25 mouse cellular contexts compared by ENCODE assay signal in the genomic region with DNA sequence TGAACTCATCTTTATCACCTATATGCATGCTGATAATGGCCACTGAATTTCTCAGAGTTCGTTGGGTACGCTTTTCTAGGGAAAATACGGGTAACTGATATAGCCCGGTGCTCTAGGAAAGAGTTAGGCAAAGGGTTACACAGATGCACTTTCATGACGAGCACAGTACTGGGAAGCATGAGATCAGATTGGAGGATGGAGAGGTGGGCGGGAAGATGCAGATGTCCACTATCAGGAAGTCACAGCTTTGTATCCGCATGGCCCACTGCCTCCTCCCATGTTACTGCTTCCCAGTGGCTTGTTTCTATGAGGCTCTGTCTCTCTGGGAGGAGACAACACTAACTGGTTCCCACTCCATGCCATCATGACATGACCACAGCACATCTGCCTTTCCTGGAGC. TPM values are rescaled to one million over a fixed set of nuclear protein-coding genes. Genes with fewer than 3 reads are reported as not detected.
DNase-seq lines count a peak whose midpoint lies in the region; ATAC-seq and TF ChIP-seq lines count a peak whose summit lies in the region.
"Had no signal": no experiment of that assay in that cellular context is flagged by ENCODE, and none has a peak within 500 bp of the region (broad histone marks: within the 10 kb centered on the region; RNA-seq: fewer than 3 reads in every experiment).

No protein-coding gene starts in this region.

- intact Hi-C loops in heart, postnatal 10 days (cut with DNase I), result no loop called here

- H3K4me3 ChIP-seq in heart, embryonic 10.5 days, result no peak overlapping the region
- H3K4me3 ChIP-seq in liver, embryonic 11.5 days (ENCODE audit: low read depth, low read length), result no peak overlapping the region
- no peak overlapping the region for H3K4me3 ChIP-seq in liver, embryonic 14.5 days (ENCODE audit: insufficient read depth in 1 of 2, low read depth in 2 of 2, low read length in 2 of 2)
- H3K4me3 ChIP-seq in liver, postnatal 0 days (ENCODE audit: low read depth, low read length), result no peak overlapping the region
- H3K4me3 ChIP-seq in kidney, adult 2 months (ENCODE audit: insufficient read depth, low read depth, low read length), result no peak overlapping the region
- H3K4me3 ChIP-seq: forebrain, embryonic 15.5 days; heart, adult 2 months had no signal

- H3K36me3 ChIP-seq in heart, embryonic 10.5 days, result no peaks in the 10 kb centered on the region
- no peaks in the 10 kb centered on the region for H3K36me3 ChIP-seq in liver, embryonic 11.5 days (ENCODE audit: control insufficient read depth, insufficient read depth, low read length)
- H3K36me3 ChIP-seq in liver, embryonic 14.5 days (replicated peaks; ENCODE audit: control insufficient read depth, insufficient read depth, low read depth), result no peaks in the 10 kb centered on the region
- H3K36me3 ChIP-seq in liver, postnatal 0 days (replicated peaks; ENCODE audit: insufficient read depth, low read length), result no peaks in the 10 kb centered on the region
- H3K36me3 ChIP-seq in kidney, adult 2 months (ENCODE audit: control insufficient read depth, insufficient read depth, low read length), result no peaks in the 10 kb centered on the region
- H3K36me3 ChIP-seq: forebrain, embryonic 15.5 days had no signal

- H3K4me2 ChIP-seq in liver, embryonic 11.5 days, result no peak overlapping the region
- H3K4me2 ChIP-seq in liver, embryonic 14.5 days (ENCODE audit: low read depth), result no peak overlapping the region
- H3K4me2 ChIP-seq in liver, postnatal 0 days (ENCODE audit: low read depth, low read length), result no peak overlapping the region
- H3K4me2 ChIP-seq: forebrain, embryonic 15.5 days; heart, embryonic 11.5 days; hindbrain, embryonic 14.5 days had no signal

- no peak for TF ChIP-seq CTCF in liver, embryonic 14.5 days (IDR thresholded peaks at IDR 0.05; ENCODE audit: low read depth)
- TF ChIP-seq CTCF in liver, postnatal 0 days (IDR thresholded peaks at IDR 0.05; ENCODE audit: low read depth), result no peak
- no peak for TF ChIP-seq CTCF in kidney, adult 2 months (conservative IDR thresholded peaks at IDR 0.05; ENCODE audit: insufficient read depth, insufficient read length, low read depth, low read length)

- DNase-seq in heart, embryonic 10.5 days (ENCODE audit: low spot score), result peak; percentile 63
- DNase-seq in heart, postnatal 10 days, result no peak
- no peak for DNase-seq in liver, embryonic 11.5 days (ENCODE audit: low spot score)
- DNase-seq in liver, embryonic 14.5 days (ENCODE audit: low read depth in 3 of 3, low spot score in 3 of 3), result peak in 1 of 3 experiments; percentile 39
- DNase-seq in liver, postnatal 0 days, result no peak
- no peak for DNase-seq in ovary, adult 18-20 months (ENCODE audit: low spot score)
- no peak for DNase-seq in kidney, adult 2 months
- DNase-seq: adrenal gland, adult 2 months; adrenal gland, postnatal 14 days; cerebellum, adult 11 months; cerebellum, adult 2 months; cerebellum, adult 9-11 months; cerebellum, postnatal 25 days; embryo, embryonic 11 days; gastrocnemius, postnatal 14 days; heart, adult 2 months; heart, postnatal 4 days had no signal

- no peak for TF ChIP-seq POLR2A in kidney, adult 2 months (IDR thresholded peaks at IDR 0.05; ENCODE audit: low read depth, low read length)

- H3K9me3 ChIP-seq in heart, embryonic 10.5 days, result no peaks in the 10 kb centered on the region
- H3K9me3 ChIP-seq in liver, embryonic 11.5 days (ENCODE audit: control insufficient read depth, low read length), result no peaks in the 10 kb centered on the region
- H3K9me3 ChIP-seq in liver, embryonic 14.5 days (ENCODE audit: control insufficient read depth, low read length), result no peaks in the 10 kb centered on the region
- 0 out of 2 replicates have a peak, but pooled peaks cover 3% of the 10 kb centered on the region for H3K9me3 ChIP-seq in liver, postnatal 0 days (ENCODE audit: low read length)
- H3K9me3 ChIP-seq: forebrain, embryonic 15.5 days had no signal

- peaks cover 4% of the 10 kb centered on the region; the same call in 1 of the 2 replicates for H3K4me1 ChIP-seq in heart, embryonic 10.5 days
- H3K4me1 ChIP-seq in liver, embryonic 11.5 days (replicated peaks; ENCODE audit: control insufficient read depth, insufficient read depth, low read length), result no peaks in the 10 kb centered on the region
- H3K4me1 ChIP-seq in liver, embryonic 14.5 days (replicated peaks; ENCODE audit: control insufficient read depth in 2 of 2, insufficient read depth in 2 of 2, low read length in 1 of 2), result peaks cover 2 to 11% of the 10 kb centered on the region in 2 experiments; a peak in 2 of 4 replicates
- H3K4me1 ChIP-seq in liver, postnatal 0 days (ENCODE audit: insufficient read depth), result no peaks in the 10 kb centered on the region
- H3K4me1 ChIP-seq in kidney, adult 2 months (ENCODE audit: control insufficient read depth, insufficient read depth, low read length), result 0 out of 2 replicates have a peak, but pooled peaks cover 2% of the 10 kb centered on the region

- H3K27ac ChIP-seq in heart, embryonic 10.5 days, result no peak overlapping the region
- no peak overlapping the region for H3K27ac ChIP-seq in liver, embryonic 11.5 days (ENCODE audit: low read depth, low read length)
- H3K27ac ChIP-seq in liver, embryonic 14.5 days, result no peak overlapping the region
- no peak overlapping the region for H3K27ac ChIP-seq in liver, postnatal 0 days (ENCODE audit: low read depth)
- no peak overlapping the region for H3K27ac ChIP-seq in kidney, adult 2 months (ENCODE audit: insufficient read depth, low read depth, low read length)
- H3K27ac ChIP-seq: forebrain, embryonic 15.5 days; heart, adult 2 months; hindbrain, embryonic 14.5 days; hindbrain, postnatal 0 days had no signal

- no peaks in the 10 kb centered on the region for H3K27me3 ChIP-seq in heart, embryonic 10.5 days (ENCODE audit: insufficient read depth, poor library complexity, severe bottlenecking)
- H3K27me3 ChIP-seq in liver, embryonic 11.5 days (replicated peaks; ENCODE audit: control insufficient read depth, insufficient read depth, low read length), result no peaks in the 10 kb centered on the region
- H3K27me3 ChIP-seq in liver, embryonic 14.5 days (ENCODE audit: control insufficient read depth, insufficient read depth, low read length), result no peaks in the 10 kb centered on the region
- no peaks in the 10 kb centered on the region for H3K27me3 ChIP-seq in liver, postnatal 0 days (ENCODE audit: insufficient read depth, low read length)
- H3K27me3 ChIP-seq in kidney, adult 2 months (replicated peaks; ENCODE audit: control insufficient read depth, insufficient read depth, low read length), result no peaks in the 10 kb centered on the region
- H3K27me3 ChIP-seq: forebrain, embryonic 15.5 days had no signal

- no peak overlapping the region for H3K9ac ChIP-seq in liver, embryonic 11.5 days (ENCODE audit: low read depth, low read length)
- H3K9ac ChIP-seq in liver, embryonic 14.5 days (replicated peaks), result no peak overlapping the region
- H3K9ac ChIP-seq in liver, postnatal 0 days (replicated peaks), result no peak overlapping the region
- H3K9ac ChIP-seq: forebrain, embryonic 15.5 days; hindbrain, embryonic 14.5 days had no signal

- WGBS in heart, embryonic 10.5 days, result 73% methylated on average over 7 of the region's 7 CpGs
- 72% methylated on average over 7 of the region's 7 CpGs for WGBS in liver, embryonic 11.5 days
- 66% methylated on average over 7 of the region's 7 CpGs for WGBS in liver, embryonic 14.5 days (ENCODE audit: insufficient replicate concordance)
- WGBS in liver, postnatal 0 days (ENCODE audit: insufficient replicate concordance), result 71% methylated on average over 7 of the region's 7 CpGs
- 92% methylated on average over 7 of the region's 7 CpGs for WGBS in kidney, adult 2 months

- ATAC-seq in liver, embryonic 11.5 days (replicated peaks; ENCODE audit: low FRiP score), result peak; percentile 68
- peak; percentile 66 for ATAC-seq in liver, embryonic 14.5 days (ENCODE audit: insufficient read depth)
- ATAC-seq in liver, postnatal 0 days, result peak; percentile 60
- no peak for ATAC-seq in frontal cortex, adult (ENCODE audit: low TSS enrichment)
- ATAC-seq: CD4-positive, CD25-positive, alpha-beta regulatory T cell, adult 4 months; forebrain, embryonic 15.5 days; hindbrain, postnatal 0 days; inflammation-experienced regulatory T-cells, adult 6 months had no signal

- TF ChIP-seq EP300 in liver, embryonic 14.5 days (IDR thresholded peaks at IDR 0.05; ENCODE audit: low read depth), result 0 out of 2 replicates have a peak, but pooled peaks have one; percentile 21
- TF ChIP-seq EP300 in liver, postnatal 0 days (IDR thresholded peaks at IDR 0.05; ENCODE audit: low read depth), result 0 out of 2 replicates have a peak, but pooled peaks have one; percentile 33

RNA-seq across cellular contexts. Expression of gene Spry1, which starts 36.9 kb away (rescaled TPM):
- polyA plus RNA-seq in heart, embryonic 10.5 days (2016; fragmentation: Nextera tagmentation; extraction: Ambion mirVana), result 5.3 and 8.1 TPM in 2 replicates
- 10 to 100 TPM; 41.9 to 48.3 TPM for total RNA-seq in heart, postnatal 10 days (2021)
- polyA plus RNA-seq in liver, embryonic 11.5 days (2014; fragmentation: Nextera tagmentation; extraction: Ambion mirVana), result 6.2 and 8.0 TPM in 2 replicates
- 3.4 and 4.0 TPM in 2 replicates for polyA plus RNA-seq in liver, embryonic 14.5 days (2012; rRNA removed)
- 2.1 and 2.4 TPM in 2 replicates for polyA plus RNA-seq in liver, embryonic 14.5 days (2014; fragmentation: Nextera tagmentation; extraction: Ambion mirVana)
- polyA plus RNA-seq in liver, postnatal 0 days (2015; fragmentation: Nextera tagmentation; extraction: Ambion mirVana), result 3.7 and 4.8 TPM in 2 replicates
- polyA plus RNA-seq in kidney, adult 2 months (2012; rRNA removed), result 47.3 and 50.2 TPM in 2 replicates
- total RNA-seq: MEL had no signal
